Mouse (Mus musculus) lung, embryonic 14.5 days (tissue): ENCODE measurements at regions not wholly inside any gene's neighbourhood (a gene's known extent, or its start where the extent isn't known, plus 50 kb on each side); places are given as distances from the start of the nearest gene placed in this dataset.

ENCODE experiments used
- ATAC-seq: fragments of 200-750 bp; cut with Nextera tagmentation; 2 replicates; pipeline ENCODE4 v1.8.0; 2017; ENCODE audit warnings: mild to moderate bottlenecking, moderate TSS enrichment, moderate library complexity; ENCODE audit not compliant: insufficient read depth
- DNase-seq: peaks from one replicate; pipeline ENCODE4 v3.0.0-alpha.2; 2015
- H3K27ac ChIP-seq: fragments of 300-500 bp; sonication (generic); 2 replicates; pipeline ENCODE4 v1.5.1; 2014; ENCODE audit warnings: low read depth, mild to moderate bottlenecking, moderate library complexity
- H3K27me3 ChIP-seq: fragments of 300-500 bp; sonication (generic); 2 replicates; pipeline ENCODE4 v1.6.1; 2014; ENCODE audit warnings: low read length, control low read depth; ENCODE audit not compliant: insufficient read depth
- H3K36me3 ChIP-seq: fragments of 300-500 bp; sonication (generic); 2 replicates; pipeline ENCODE4 v1.6.1; 2014; ENCODE audit warnings: control low read depth; ENCODE audit not compliant: insufficient read depth
- H3K4me1 ChIP-seq: fragments of 300-500 bp; sonication (generic); 2 replicates; pipeline ENCODE4 v1.6.1; 2014; ENCODE audit warnings: antibody characterized with exemption, control low read depth; ENCODE audit not compliant: insufficient read depth
- H3K4me2 ChIP-seq: fragments of 300-500 bp; sonication (generic); 2 replicates; pipeline ENCODE4 v1.6.1; 2014; ENCODE audit warnings: mild to moderate bottlenecking
- H3K4me3 ChIP-seq: fragments of 300-500 bp; sonication (generic); 2 replicates; pipeline ENCODE4 v1.5.1; 2014; ENCODE audit warnings: low read depth, low read length
- H3K9ac ChIP-seq: fragments of 300-500 bp; sonication (generic); 2 replicates; pipeline ENCODE4 v1.6.1; 2014
- H3K9me3 ChIP-seq: fragments of 300-500 bp; sonication (generic); 2 replicates; pipeline ENCODE4 v1.6.1; 2016; ENCODE audit warnings: low read depth, low read length, control low read depth
- CTCF ChIP-seq: IDR thresholded peaks from 2 replicates; pipeline ENCODE4 v1.5.1; 2016; ENCODE audit warnings: antibody characterized with exemption, low read depth
- WGBS: fragments of 180-500 bp; shearing (Covaris S2); extraction: QIAGEN DNeasy Blood & Tissue Kit; methylation state at CpG from one replicate; pipeline ENCODE4 v1.1.7; 2014; 5-methylcytosine and 5-hydroxymethylcytosine counted together

DNA sequence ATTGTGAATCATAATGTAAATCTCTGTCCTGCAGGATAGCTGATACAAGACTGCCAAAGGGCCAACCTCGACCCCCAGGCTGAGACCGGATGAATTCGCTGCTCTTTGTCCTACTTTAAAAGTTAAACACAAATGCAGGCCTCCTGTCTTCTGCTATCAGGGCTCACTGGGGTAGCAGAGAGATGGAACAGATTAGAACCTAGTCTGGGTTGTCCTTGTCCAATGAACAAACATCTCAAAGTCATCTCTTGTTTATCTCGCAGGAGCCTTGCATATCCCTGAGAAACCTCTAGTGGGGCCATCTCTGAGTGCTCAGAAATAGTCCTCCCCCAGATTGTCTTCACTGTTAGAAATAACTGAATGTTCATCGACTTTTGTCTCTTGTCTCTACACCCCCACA lies 161.0 kb upstream of the Cited2 start:
- H3K9me3 ChIP-seq: no peaks in the 10 kb centered on the region
- H3K4me3 ChIP-seq: no peak overlapping the region
- no peak for DNase-seq
- H3K27ac ChIP-seq: peak overlapping the region; percentile 80
- ATAC-seq: no peak
- no peaks in the 10 kb centered on the region for H3K36me3 ChIP-seq
- peaks cover 39% of the 10 kb centered on the region for H3K4me1 ChIP-seq
- H3K9ac ChIP-seq: no peak overlapping the region
- WGBS: 51% methylated on average over 5 of the region's 5 CpGs
- H3K27me3 ChIP-seq: no peaks in the 10 kb centered on the region
- no peak for TF ChIP-seq CTCF
- H3K4me2 ChIP-seq: no peak overlapping the region

DNA sequence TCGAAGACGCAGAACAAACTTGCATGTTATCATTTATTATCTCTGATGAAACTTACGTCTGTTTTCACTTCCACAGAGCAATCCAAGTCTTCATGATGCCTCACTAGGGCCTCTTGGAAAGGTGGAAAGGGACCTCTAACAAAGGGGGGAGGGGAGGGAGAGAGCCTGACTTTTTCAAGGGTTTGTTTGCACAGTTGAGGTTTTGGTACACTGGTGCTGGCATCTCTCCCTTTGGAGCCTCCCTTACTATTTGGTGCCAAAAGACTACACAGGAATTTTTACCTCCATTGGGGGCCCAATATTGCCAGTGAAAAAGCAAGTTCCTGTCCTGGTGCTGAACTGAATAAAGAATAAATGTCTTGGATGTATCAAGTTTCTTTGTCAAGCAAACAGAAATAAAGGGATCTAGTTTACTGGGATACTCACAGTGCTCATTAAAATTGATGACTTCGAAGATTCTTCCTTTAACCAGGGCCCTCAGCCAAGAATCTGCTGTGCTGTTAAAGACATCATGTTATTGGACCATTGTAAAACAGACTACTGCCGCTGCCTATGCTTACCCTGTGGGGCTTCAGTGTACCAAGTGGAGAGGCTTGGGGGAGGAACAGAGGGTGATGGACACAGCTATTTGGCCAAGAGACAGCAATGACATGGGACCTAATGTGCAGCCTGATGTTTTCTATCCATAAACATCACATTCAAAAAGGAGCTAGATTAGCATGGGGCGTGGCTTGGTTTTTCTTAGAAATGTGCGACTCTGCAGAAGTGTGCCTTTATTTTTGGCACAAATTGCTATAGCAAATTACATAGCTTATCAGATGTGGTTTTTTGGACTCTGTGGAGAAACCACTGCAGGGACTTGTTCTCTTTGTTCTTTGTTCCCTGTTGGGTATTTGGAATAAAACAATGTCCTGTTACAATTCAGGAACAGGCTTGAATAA lies 160.3 kb upstream of the Cited2 start:
- 0 out of 2 replicates have a peak overlapping the region, but pooled peaks have one; percentile 10 for H3K4me2 ChIP-seq
- no peak for TF ChIP-seq CTCF
- no peaks in the 10 kb centered on the region for H3K9me3 ChIP-seq
- no peak overlapping the region for H3K9ac ChIP-seq
- DNase-seq (peak; percentile 92), ATAC-seq (peak; percentile 95)
- H3K27ac ChIP-seq: peak overlapping the region; percentile 90
- H3K36me3 ChIP-seq: no peaks in the 10 kb centered on the region
- 31% methylated on average over 7 of the region's 7 CpGs for WGBS
- no peak overlapping the region for H3K4me3 ChIP-seq
- no peaks in the 10 kb centered on the region for H3K27me3 ChIP-seq
- peaks cover 39% of the 10 kb centered on the region for H3K4me1 ChIP-seq

DNA sequence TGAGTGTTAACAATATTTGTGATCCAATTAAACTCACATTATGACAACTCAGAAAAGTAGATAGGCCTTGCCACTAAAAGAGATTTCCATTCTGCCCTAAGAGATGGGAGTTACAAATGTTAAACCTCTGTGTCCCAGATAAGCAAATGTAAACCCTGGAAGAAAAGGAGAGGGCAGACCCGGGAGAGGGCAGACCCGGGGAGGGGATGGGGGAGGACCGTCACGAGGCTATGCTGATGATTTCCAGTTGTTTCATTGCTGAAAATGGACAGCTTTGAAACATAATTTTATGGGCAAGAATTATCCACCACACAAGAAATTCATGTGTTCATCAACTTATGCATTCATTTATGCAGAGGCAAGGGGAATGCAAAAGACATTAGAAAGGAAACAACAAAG lies 159.7 kb upstream of the Cited2 start:
- H3K9me3 ChIP-seq: no peaks in the 10 kb centered on the region
- H3K36me3 ChIP-seq: no peaks in the 10 kb centered on the region
- H3K4me3 ChIP-seq: no peak overlapping the region
- H3K27me3 ChIP-seq: no peaks in the 10 kb centered on the region
- no peak overlapping the region for H3K4me2 ChIP-seq
- peak; percentile 75 for ATAC-seq
- H3K9ac ChIP-seq: no peak overlapping the region
- 22% methylated on average over 4 of the region's 4 CpGs for WGBS
- H3K27ac ChIP-seq: peak overlapping the region; percentile 90
- peak; percentile 79 for DNase-seq
- TF ChIP-seq CTCF: no peak
- peaks cover 39% of the 10 kb centered on the region for H3K4me1 ChIP-seq

DNA sequence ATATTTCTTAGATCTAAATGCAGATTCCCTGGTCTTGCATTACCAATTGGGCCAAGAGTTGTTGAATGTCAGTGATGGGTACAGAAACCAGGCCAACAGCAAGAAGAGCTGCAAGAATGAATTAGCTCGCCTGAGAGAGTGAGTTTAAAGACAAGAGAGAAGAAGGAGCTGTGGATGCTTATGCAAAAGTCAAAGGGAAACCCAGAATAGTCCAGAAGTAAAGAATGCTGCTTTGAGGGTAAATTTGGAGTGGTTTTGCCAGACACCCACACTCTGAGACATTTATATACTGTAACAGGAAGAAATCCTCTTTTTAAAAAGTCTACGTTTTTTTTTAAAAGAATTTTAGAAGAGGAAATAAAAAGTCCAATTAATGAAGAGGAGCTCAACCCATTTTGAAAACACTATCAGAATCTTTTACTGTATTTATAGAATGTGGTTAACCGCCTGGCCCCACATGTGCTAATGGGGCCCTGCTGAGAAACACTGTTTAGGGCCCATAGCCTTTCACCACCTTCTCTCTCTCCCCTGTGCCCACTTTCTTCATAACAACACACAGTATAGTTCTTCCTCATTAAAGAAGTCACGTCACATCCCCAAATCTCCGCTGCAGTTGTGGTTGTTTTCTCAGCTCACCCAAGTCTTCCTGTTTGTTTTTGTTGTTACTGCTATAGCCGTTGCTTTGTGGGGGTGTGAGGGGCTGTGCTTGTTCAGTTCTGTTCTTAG lies 158.0 kb upstream of the Cited2 start:
- Histone ChIP-seq H3K36me3 (no peaks in the 10 kb centered on the region), H3K9ac (no peak overlapping the region), H3K9me3 (no peaks in the 10 kb centered on the region), H3K4me2 (no peak overlapping the region), H3K4me1 (peaks cover 33% of the 10 kb centered on the region), H3K4me3 (no peak overlapping the region), H3K27me3 (no peaks in the 10 kb centered on the region), H3K27ac (no peak overlapping the region)
- 61% methylated on average over 6 of the region's 6 CpGs for WGBS
- no peak for TF ChIP-seq CTCF
- DNase-seq (no peak), ATAC-seq (no peak)

DNA sequence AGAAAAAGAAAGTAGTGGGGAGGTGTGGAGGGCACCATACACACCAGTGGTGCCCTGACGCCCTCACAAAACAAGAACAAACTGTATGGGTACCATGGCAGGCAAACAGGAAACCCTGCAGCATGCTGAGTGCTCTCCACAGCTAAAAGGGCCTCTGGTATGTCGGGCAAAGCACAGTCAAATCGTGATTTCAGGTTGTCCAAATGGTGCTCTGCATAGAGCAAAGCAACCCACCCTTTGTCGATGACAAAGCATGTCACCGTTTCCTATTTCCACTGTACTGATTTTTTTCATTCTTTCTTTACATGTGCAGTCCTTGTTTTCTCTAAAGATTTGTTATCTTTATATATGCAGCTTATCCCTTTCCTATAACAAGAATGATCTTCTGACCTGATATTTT lies 156.0 kb upstream of the Cited2 start:
- DNase-seq (no peak), ATAC-seq (no peak)
- Histone ChIP-seq H3K4me1 (peaks cover 20% of the 10 kb centered on the region), H3K9ac (no peak overlapping the region), H3K4me3 (no peak overlapping the region), H3K9me3 (no peaks in the 10 kb centered on the region), H3K4me2 (no peak overlapping the region), H3K27me3 (no peaks in the 10 kb centered on the region), H3K36me3 (no peaks in the 10 kb centered on the region), H3K27ac (no peak overlapping the region)
- no peak for TF ChIP-seq CTCF
- WGBS: 58% methylated on average over 5 of the region's 5 CpGs

DNA sequence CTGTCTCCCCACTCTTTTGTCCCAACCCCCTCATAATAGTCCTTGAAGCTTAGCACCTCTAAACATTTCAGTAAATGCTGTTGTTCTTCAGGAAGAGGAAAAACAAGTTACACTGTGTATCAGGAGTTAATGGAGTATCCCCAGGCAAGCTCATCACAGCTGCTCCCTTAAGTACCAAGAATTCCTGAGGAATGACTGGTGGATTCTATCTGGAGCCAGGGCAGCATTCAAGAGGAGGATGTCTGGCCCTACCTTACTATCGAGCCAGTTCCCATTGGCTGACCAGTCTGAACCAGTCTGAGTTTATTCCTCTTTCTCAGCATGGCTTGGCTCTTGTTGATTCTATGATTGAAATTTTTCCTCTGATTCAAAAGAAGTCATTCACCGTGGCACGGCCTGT lies 155.4 kb upstream of the Cited2 start:
- WGBS: 72% methylated on average over 3 of the region's 3 CpGs
- Histone ChIP-seq H3K9ac (no peak overlapping the region), H3K27ac (no peak overlapping the region), H3K4me3 (no peak overlapping the region), H3K9me3 (no peaks in the 10 kb centered on the region), H3K4me2 (no peak overlapping the region), H3K4me1 (peaks cover 13% of the 10 kb centered on the region), H3K27me3 (no peaks in the 10 kb centered on the region), H3K36me3 (no peaks in the 10 kb centered on the region)
- no peak for ATAC-seq
- TF ChIP-seq CTCF: no peak
- no peak for DNase-seq

DNA sequence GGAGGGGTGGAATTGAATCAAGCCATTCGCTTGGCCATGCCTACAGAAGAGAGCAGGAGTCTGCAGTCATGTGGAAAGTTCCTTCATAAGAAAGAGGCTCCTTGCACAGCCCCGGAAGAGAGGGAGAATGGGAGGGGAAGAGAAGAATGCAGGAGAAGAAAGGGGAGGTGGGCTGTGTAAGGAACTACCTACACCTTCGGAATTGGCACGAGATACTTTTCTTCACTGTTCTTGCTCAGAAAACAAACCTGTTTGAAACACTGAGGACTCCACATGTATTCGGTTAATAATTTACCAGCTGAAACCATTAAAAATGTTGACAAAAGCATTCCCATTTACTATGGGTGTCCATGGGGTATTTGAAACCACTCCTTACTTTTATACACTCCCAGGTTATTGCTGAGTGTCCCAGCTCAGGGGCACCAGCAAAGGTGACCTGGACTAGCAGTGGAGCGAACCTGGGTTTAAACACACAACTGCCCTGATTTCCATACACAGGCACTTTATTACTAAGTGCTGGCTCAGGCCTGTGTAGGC lies 153.4 kb upstream of the Cited2 start:
- H3K27ac ChIP-seq: no peak overlapping the region
- H3K4me1 ChIP-seq: no peaks in the 10 kb centered on the region; the same call in 1 of the 2 replicates
- TF ChIP-seq CTCF: no peak
- peak; percentile 59 for ATAC-seq
- peak; percentile 42 for DNase-seq
- no peaks in the 10 kb centered on the region for H3K9me3 ChIP-seq
- H3K4me3 ChIP-seq: no peak overlapping the region
- no peaks in the 10 kb centered on the region for H3K27me3 ChIP-seq
- 69% methylated on average over 6 of the region's 6 CpGs for WGBS
- no peak overlapping the region for H3K4me2 ChIP-seq
- no peaks in the 10 kb centered on the region for H3K36me3 ChIP-seq
- H3K9ac ChIP-seq: no peak overlapping the region
